ENCODE assay signal across 21 mouse cellular contexts in genomic region chrX:119395463-119395862, GRCm38 (mm10).
A peak's percentile ranks its signal among the peaks of the same experiment; 100 is the strongest.
DNase-seq lines count a peak whose midpoint lies in the region; ATAC-seq and TF ChIP-seq lines count a peak whose summit lies in the region.
"Had no signal": no experiment of that assay in that cellular context is flagged by ENCODE, and none has a peak within 500 bp of the region (broad histone marks: within the 10 kb centered on the region; RNA-seq: fewer than 3 reads in every experiment).

No protein-coding gene starts in this region.

- DNase-seq in 416B (ENCODE audit: low read depth), result peak; percentile 11
- DNase-seq in MEL (ENCODE audit: low read depth, low spot score), result peak; percentile 45
- DNase-seq in hindbrain, postnatal 0 days (ENCODE audit: low spot score), result no peak
- DNase-seq: adrenal gland, adult 2 months; adrenal gland, adult 8-10 months; adrenal gland, postnatal 10 days; adrenal gland, postnatal 14 days; adrenal gland, postnatal 25 days; adrenal gland, postnatal 36 days; B cell, adult 2 months; cerebellum, adult 11 months; cerebellum, adult 11-12 months; cerebellum, adult 18-20 months; cerebellum, adult 2 months; cerebellum, adult 8-10 months had no signal

- H3K79me2 ChIP-seq in MEL (ENCODE audit: control insufficient read depth, insufficient read depth, low read length, poor library complexity), result no peaks in the 10 kb centered on the region

- peaks cover 0 to 2% of the 10 kb centered on the region in 2 experiments; a peak in 2 of 4 replicates for H3K36me3 ChIP-seq in MEL (ENCODE audit: control insufficient read depth in 1 of 2, insufficient read depth in 2 of 2, low read length in 2 of 2)
- H3K36me3 ChIP-seq in intestine, embryonic 16.5 days (ENCODE audit: control insufficient read depth, insufficient read depth, low read length), result no peaks in the 10 kb centered on the region
- H3K36me3 ChIP-seq in hindbrain, postnatal 0 days (ENCODE audit: insufficient read depth, low read length), result no peaks in the 10 kb centered on the region
- H3K36me3 ChIP-seq: G1E had no signal

- no peaks in the 10 kb centered on the region for H3K27me3 ChIP-seq in MEL (ENCODE audit: control insufficient read depth in 1 of 2, insufficient read depth in 2 of 2, low read length in 2 of 2)
- no peaks in the 10 kb centered on the region for H3K27me3 ChIP-seq in intestine, embryonic 16.5 days (replicated peaks; ENCODE audit: control insufficient read depth, insufficient read depth, low read length)
- H3K27me3 ChIP-seq in hindbrain, postnatal 0 days (ENCODE audit: insufficient read depth, low read length), result no peaks in the 10 kb centered on the region
- H3K27me3 ChIP-seq: CH12.LX, Patski had no signal

- H3K4me2 ChIP-seq in intestine, embryonic 16.5 days (ENCODE audit: low read depth, low read length), result no peak overlapping the region
- H3K4me2 ChIP-seq in hindbrain, postnatal 0 days (ENCODE audit: low read depth, low read length), result no peak overlapping the region

- no peak for TF ChIP-seq RAD21 in MEL (IDR thresholded peaks at IDR 0.05; ENCODE audit: low read depth, low read length)

- H3K9me3 ChIP-seq in MEL (replicated peaks; ENCODE audit: insufficient read depth, low read length), result no peaks in the 10 kb centered on the region
- H3K9me3 ChIP-seq in intestine, embryonic 16.5 days (ENCODE audit: control insufficient read depth, low read length), result no peaks in the 10 kb centered on the region
- H3K9me3 ChIP-seq in hindbrain, postnatal 0 days (ENCODE audit: low read length), result no peaks in the 10 kb centered on the region
- H3K9me3 ChIP-seq: G1E had no signal

- TF ChIP-seq POLR2A in MEL (IDR thresholded peaks at IDR 0.05; ENCODE audit: control insufficient read depth in 1 of 2, insufficient read depth in 1 of 2, low read depth in 1 of 2, low read length in 2 of 2, poor library complexity in 1 of 2), result no peak

- no peak overlapping the region for H3K27ac ChIP-seq in MEL (ENCODE audit: control insufficient read depth, low read depth, low read length)
- H3K27ac ChIP-seq in intestine, embryonic 16.5 days (ENCODE audit: low read length), result no peak overlapping the region
- no peak overlapping the region for H3K27ac ChIP-seq in hindbrain, postnatal 0 days

- H3K4me3 ChIP-seq in MEL (ENCODE audit: control insufficient read depth in 1 of 2, insufficient read depth in 1 of 2, low read depth in 2 of 2, low read length in 2 of 2), result no peak overlapping the region
- no peak overlapping the region for H3K4me3 ChIP-seq in intestine, embryonic 16.5 days (ENCODE audit: low read length)
- H3K4me3 ChIP-seq in hindbrain, postnatal 0 days (ENCODE audit: low read length), result no peak overlapping the region

- TF ChIP-seq CTCF in MEL (IDR thresholded peaks at IDR 0.05 in 2 of 3, conservative IDR thresholded peaks at IDR 0.05 in 1 of 3; ENCODE audit: control insufficient read depth in 1 of 3, insufficient read depth in 1 of 3, low read depth in 2 of 3, low read length in 3 of 3, poor library complexity in 1 of 3, severe bottlenecking in 1 of 3), result no peak
- TF ChIP-seq CTCF in hindbrain, postnatal 0 days (IDR thresholded peaks at IDR 0.05; ENCODE audit: low read depth), result no peak

- WGBS in intestine, embryonic 16.5 days, result 85% methylated on average over 3 of the region's 3 CpGs
- 84% methylated on average over 3 of the region's 3 CpGs for WGBS in hindbrain, postnatal 0 days

- ATAC-seq in intestine, embryonic 16.5 days, result no peak
- ATAC-seq in hindbrain, postnatal 0 days, result no peak
- ATAC-seq: activated CD4-positive, CD25-positive, alpha-beta regulatory T cell, adult 4 months; CD4-positive, CD25-positive, alpha-beta regulatory T cell, adult 4 months; Patski had no signal

- TF ChIP-seq EP300 in MEL (IDR thresholded peaks at IDR 0.05; ENCODE audit: low read depth in 1 of 2, low read length in 2 of 2), result peak; percentile 46 to 57; a peak in 3 of 4 replicates

- no peak overlapping the region for H3K9ac ChIP-seq in MEL (ENCODE audit: control insufficient read depth, low read depth, low read length, poor library complexity, severe bottlenecking)
- no peak overlapping the region for H3K9ac ChIP-seq in intestine, embryonic 16.5 days (ENCODE audit: low read depth, low read length)
- no peak overlapping the region for H3K9ac ChIP-seq in hindbrain, postnatal 0 days (replicated peaks; ENCODE audit: low read length)

- peaks cover 0 to 7% of the 10 kb centered on the region in 2 experiments; a peak in 3 of 4 replicates for H3K4me1 ChIP-seq in MEL (ENCODE audit: control insufficient read depth in 1 of 2, insufficient read depth in 2 of 2, low read length in 2 of 2)
- no peaks in the 10 kb centered on the region for H3K4me1 ChIP-seq in intestine, embryonic 16.5 days (ENCODE audit: control insufficient read depth, insufficient read depth, low read length)
- no peaks in the 10 kb centered on the region for H3K4me1 ChIP-seq in hindbrain, postnatal 0 days (ENCODE audit: insufficient read depth, low read length)

TF ChIP-seq in MEL, 35 proteins besides CTCF, POLR2A, EP300 and RAD21:
- TF ChIP-seq MAX (IDR thresholded peaks at IDR 0.05; ENCODE audit: low read length), result no peak
- no peak for TF ChIP-seq ZC3H11A (IDR thresholded peaks at IDR 0.05; ENCODE audit: low read depth, low read length)
- no peak for TF ChIP-seq USF1 (IDR thresholded peaks at IDR 0.05; ENCODE audit: low read depth, low read length)
- no peak for TF ChIP-seq SMC3 (IDR thresholded peaks at IDR 0.05; ENCODE audit: low read depth, low read length)
- no peak for TF ChIP-seq POLR2AphosphoS5 (IDR thresholded peaks at IDR 0.05; ENCODE audit: borderline replicate concordance, low read depth, low read length)
- peak; percentile 61; the same call in 1 of the 2 replicates for TF ChIP-seq TCF12 (IDR thresholded peaks at IDR 0.05; ENCODE audit: low read depth, low read length)
- TF ChIP-seq UBTF (IDR thresholded peaks at IDR 0.05; ENCODE audit: borderline replicate concordance, insufficient read depth, low read depth, low read length), result no peak
- no peak for TF ChIP-seq MYB (IDR thresholded peaks at IDR 0.05; ENCODE audit: low read depth, low read length)
- TF ChIP-seq KAT2A (conservative IDR thresholded peaks at IDR 0.05; ENCODE audit: low read depth, low read length), result no peak
- 0 out of 2 replicates have a peak, but pooled peaks have one; percentile 14 for TF ChIP-seq ETS1 (IDR thresholded peaks at IDR 0.05; ENCODE audit: low read depth, low read length)
- TF ChIP-seq GATA1 (IDR thresholded peaks at IDR 0.05; ENCODE audit: low read depth, low read length), result peak; percentile 45; the same call in 1 of the 2 replicates
- TF ChIP-seq RCOR1 (IDR thresholded peaks at IDR 0.05; ENCODE audit: low read depth, low read length), result no peak
- TF ChIP-seq TAL1 (IDR thresholded peaks at IDR 0.05; ENCODE audit: low read length), result no peak
- TF ChIP-seq TBP (IDR thresholded peaks at IDR 0.05; ENCODE audit: low read depth, low read length), result no peak
- TF ChIP-seq CHD2 (IDR thresholded peaks at IDR 0.05; ENCODE audit: low read length), result no peak
- no peak for TF ChIP-seq JUND (IDR thresholded peaks at IDR 0.05; ENCODE audit: low read depth, low read length)
- TF ChIP-seq E2F4 (IDR thresholded peaks at IDR 0.05; ENCODE audit: borderline replicate concordance, low read depth, low read length), result no peak
- no peak for TF ChIP-seq USF2 (IDR thresholded peaks at IDR 0.05; ENCODE audit: borderline replicate concordance in 1 of 2, insufficient read depth in 1 of 2, low read depth in 1 of 2, low read length in 2 of 2)
- TF ChIP-seq MYC (IDR thresholded peaks at IDR 0.05; ENCODE audit: low read depth, low read length), result no peak
- no peak for TF ChIP-seq NELFE (IDR thresholded peaks at IDR 0.05; ENCODE audit: low read depth, low read length)
- TF ChIP-seq NRF1 (IDR thresholded peaks at IDR 0.05; ENCODE audit: insufficient read depth, low read depth, low read length, poor library complexity, severe bottlenecking), result no peak
- TF ChIP-seq ZKSCAN1 (IDR thresholded peaks at IDR 0.05; ENCODE audit: low read depth, low read length), result no peak
- TF ChIP-seq POLR2AphosphoS2 (IDR thresholded peaks at IDR 0.05; ENCODE audit: low read length), result no peak
- no peak for TF ChIP-seq ZNF384 (IDR thresholded peaks at IDR 0.05; ENCODE audit: low read depth, low read length)
- TF ChIP-seq ZMIZ1 (IDR thresholded peaks at IDR 0.05; ENCODE audit: low read depth, low read length), result no peak
- no peak for TF ChIP-seq MAFK (IDR thresholded peaks at IDR 0.05; ENCODE audit: borderline replicate concordance, low read depth, low read length)
- no peak for TF ChIP-seq HCFC1 (IDR thresholded peaks at IDR 0.05; ENCODE audit: low read depth, low read length)
